Mouse (Mus musculus) heart, embryonic 11.5 days (tissue): Measurements from ENCODE around the gene Rrp12. TPM values are rescaled to one million over a fixed set of nuclear protein-coding genes. Genes with fewer than 3 reads are reported as not detected.

Experiments used
- ATAC-seq: fragments of 200-750 bp; cut with Nextera tagmentation; replicated peaks from 2 replicates; pipeline ENCODE4 v1.8.0; 2017; ENCODE audit warnings: moderate library complexity; ENCODE audit not compliant: insufficient number of reproducible peaks, low FRiP score, low TSS enrichment
- H3K27ac ChIP-seq: fragments of 300-500 bp; sonication (generic); 2 replicates; pipeline ENCODE4 v1.5.1; 2014; ENCODE audit warnings: mild to moderate bottlenecking, low read depth, low read length
- H3K27me3 ChIP-seq: fragments of 300-500 bp; sonication (generic); 2 replicates; pipeline ENCODE4 v1.6.1; 2014; ENCODE audit warnings: mild to moderate bottlenecking, low read length, mixed read lengths; ENCODE audit not compliant: control insufficient read depth, insufficient read depth
- H3K36me3 ChIP-seq: fragments of 300-500 bp; sonication (generic); 2 replicates; pipeline ENCODE4 v1.6.1; 2014; ENCODE audit warnings: mild to moderate bottlenecking, low read length, moderate library complexity, mixed read lengths; ENCODE audit not compliant: control insufficient read depth, insufficient read depth
- H3K4me1 ChIP-seq: fragments of 300-500 bp; sonication (generic); 2 replicates; pipeline ENCODE4 v1.6.1; 2014; ENCODE audit warnings: low read length; ENCODE audit not compliant: control insufficient read depth, insufficient read depth
- H3K4me2 ChIP-seq: fragments of 300-500 bp; sonication (generic); 2 replicates; pipeline ENCODE4 v1.6.1; 2014; ENCODE audit warnings: mild to moderate bottlenecking, moderate library complexity
- H3K4me3 ChIP-seq: fragments of 300-500 bp; sonication (generic); 2 replicates; pipeline ENCODE4 v1.5.1; 2014; ENCODE audit warnings: low read depth, low read length
- H3K9ac ChIP-seq: fragments of 300-500 bp; sonication (generic); 2 replicates; pipeline ENCODE4 v1.6.1; 2014; ENCODE audit warnings: mild to moderate bottlenecking, low read depth, low read length, moderate library complexity
- H3K9me3 ChIP-seq: fragments of 300-500 bp; sonication (generic); replicated peaks from 2 replicates; pipeline ENCODE4 v1.6.1; 2016; ENCODE audit warnings: low read length; ENCODE audit not compliant: control insufficient read depth
- WGBS: fragments of 180-500 bp; shearing (Covaris S2); extraction: QIAGEN DNeasy Blood & Tissue Kit; methylation state at CpG from one replicate; pipeline ENCODE4 v1.1.7; 2014; ENCODE audit not compliant: insufficient replicate concordance; 5-methylcytosine and 5-hydroxymethylcytosine counted together
- polyA plus RNA-seq: library from polyadenylated mRNA; unstranded; fragments of >200 nt; fragmentation: Nextera tagmentation; extraction: Ambion mirVana; gene quantifications from 2 replicates; pipeline ENCODE4 v1.2.1, GENCODE M21; 2014

Rrp12 gene
- polyA plus RNA-seq, 1 experiment from 2014 or later, result 8.5 TPM

- no peak overlapping the region for H3K4me3 ChIP-seq
- H3K4me2 ChIP-seq, result no peak overlapping the region
- 26% methylated on average over 6 of the region's 6 CpGs for WGBS
- ATAC-seq, result no peak
- peaks cover 37% of the 10 kb centered on the region for H3K4me1 ChIP-seq
- H3K36me3 ChIP-seq, result no peaks in the 10 kb centered on the region
- no peaks in the 10 kb centered on the region for H3K9me3 ChIP-seq
- no peak overlapping the region for H3K27ac ChIP-seq
- H3K27me3 ChIP-seq, result no peaks in the 10 kb centered on the region
- no peak overlapping the region for H3K9ac ChIP-seq
Measured at GRCm38 (mm10) chr19:41838808-41839207, 57.2 kb downstream of the Rrp12 start.

GRCm38 (mm10) chr19:41837917-41838261 lies 58.1 kb downstream of the Rrp12 start:
- Histone ChIP-seq H3K27ac (peak overlapping the region; percentile 46), H3K9me3 (no peaks in the 10 kb centered on the region), H3K4me3 (no peak overlapping the region), H3K36me3 (no peaks in the 10 kb centered on the region), H3K27me3 (no peaks in the 10 kb centered on the region), H3K9ac (no peak overlapping the region), H3K4me1 (peaks cover 37% of the 10 kb centered on the region), H3K4me2 (peak overlapping the region; percentile 31)
- ATAC-seq, result no peak
- WGBS, result 20% methylated on average over 4 of the region's 4 CpGs

- no peaks in the 10 kb centered on the region for H3K9me3 ChIP-seq
- ATAC-seq, result 0 out of 2 replicates have a peak, but pooled peaks have one; percentile 15
- H3K27me3 ChIP-seq, result no peaks in the 10 kb centered on the region
- WGBS, result 19% methylated on average over 9 of the region's 9 CpGs
- H3K4me1 ChIP-seq, result peaks cover 37% of the 10 kb centered on the region
- peak overlapping the region; percentile 46; the same call in 1 of the 2 replicates for H3K27ac ChIP-seq
- H3K9ac ChIP-seq, result no peak overlapping the region
- peak overlapping the region; percentile 31 for H3K4me2 ChIP-seq
- H3K36me3 ChIP-seq, result no peaks in the 10 kb centered on the region
- H3K4me3 ChIP-seq, result no peak overlapping the region
Measured at GRCm38 (mm10) chr19:41837194-41837916, 58.6 kb downstream of the Rrp12 start.

- no peaks in the 10 kb centered on the region for H3K9me3 ChIP-seq
- no peak overlapping the region for H3K4me3 ChIP-seq
- H3K27ac ChIP-seq, result no peak overlapping the region
- ATAC-seq, result no peak
- no peak overlapping the region; the same call in 1 of the 2 replicates for H3K4me2 ChIP-seq
- 0 out of 2 replicates have a peak, but pooled peaks cover under 1% of the 10 kb centered on the region for H3K27me3 ChIP-seq
- H3K9ac ChIP-seq, result no peak overlapping the region
- no peaks in the 10 kb centered on the region for H3K36me3 ChIP-seq
- H3K4me1 ChIP-seq, result peaks cover 38% of the 10 kb centered on the region
- 43% methylated on average over 3 of the region's 3 CpGs for WGBS
Measured at GRCm38 (mm10) chr19:41836719-41837118, 59.3 kb downstream of the Rrp12 start.

GRCm38 (mm10) chr19:41835816-41836215 lies 60.2 kb downstream of the Rrp12 start:
- Histone ChIP-seq H3K4me1 (peaks cover 41% of the 10 kb centered on the region), H3K27ac (peak overlapping the region; percentile 59; the same call in 1 of the 2 replicates), H3K4me3 (0 out of 2 replicates have a peak overlapping the region, but pooled peaks have one; percentile 8), H3K36me3 (no peaks in the 10 kb centered on the region), H3K9ac (no peak overlapping the region), H3K27me3 (0 out of 2 replicates have a peak, but pooled peaks cover 5% of the 10 kb centered on the region), H3K4me2 (peak overlapping the region; percentile 54), H3K9me3 (no peaks in the 10 kb centered on the region)
- ATAC-seq, result peak; percentile 84
- WGBS, result 0% methylated on average over 6 of the region's 6 CpGs

GRCm38 (mm10) chr19:41835407-41835806 lies 60.6 kb downstream of the Rrp12 start:
- 46% methylated on average over 6 of the region's 6 CpGs for WGBS
- no peaks in the 10 kb centered on the region for H3K36me3 ChIP-seq
- no peak overlapping the region for H3K4me3 ChIP-seq
- no peak overlapping the region for H3K9ac ChIP-seq
- H3K4me1 ChIP-seq, result peaks cover 41% of the 10 kb centered on the region
- no peak for ATAC-seq
- peak overlapping the region; percentile 54 for H3K4me2 ChIP-seq
- peak overlapping the region; percentile 59; the same call in 1 of the 2 replicates for H3K27ac ChIP-seq
- 0 out of 2 replicates have a peak, but pooled peaks cover 5% of the 10 kb centered on the region for H3K27me3 ChIP-seq
- H3K9me3 ChIP-seq, result no peaks in the 10 kb centered on the region

- H3K4me1 ChIP-seq, result peaks cover 34% of the 10 kb centered on the region
- ATAC-seq, result no peak
- no peak overlapping the region for H3K9ac ChIP-seq
- no peaks in the 10 kb centered on the region for H3K9me3 ChIP-seq
- no peak overlapping the region for H3K4me3 ChIP-seq
- H3K4me2 ChIP-seq, result no peak overlapping the region
- H3K36me3 ChIP-seq, result no peaks in the 10 kb centered on the region
- 76% methylated on average over 13 of the region's 13 CpGs for WGBS
- H3K27me3 ChIP-seq, result 0 out of 2 replicates have a peak, but pooled peaks cover 5% of the 10 kb centered on the region
- no peak overlapping the region for H3K27ac ChIP-seq
Measured at GRCm38 (mm10) chr19:41832501-41833201, 63.3 kb downstream of the Rrp12 start.

- Histone ChIP-seq H3K9me3 (no peaks in the 10 kb centered on the region), H3K4me1 (peaks cover 26% of the 10 kb centered on the region), H3K4me2 (peak overlapping the region; percentile 100), H3K4me3 (peak overlapping the region; percentile 77), H3K27ac (no peak overlapping the region), H3K36me3 (no peaks in the 10 kb centered on the region), H3K9ac (peak overlapping the region; percentile 46; the same call in 1 of the 2 replicates), H3K27me3 (0 out of 2 replicates have a peak, but pooled peaks cover 5% of the 10 kb centered on the region)
- WGBS, result 8% methylated on average over 14 of the region's 14 CpGs
- no peak for ATAC-seq
Measured at GRCm38 (mm10) chr19:41831718-41832391, 64.1 kb downstream of the Rrp12 start.
